Mouse (Mus musculus): ENCODE measurements at regions not wholly inside any gene's neighbourhood (a gene's known extent, or its start where the extent isn't known, plus 50 kb on each side); places are given as distances from the start of the nearest gene placed in this dataset.

GRCm38 (mm10) chr6:88984170-88984569 lies 82.1 kb downstream of the Tpra1 start:
- 74% methylated on average over 4 of the region's 4 CpGs for WGBS
- no peak for ATAC-seq (replicated peaks)
- no peak overlapping the region for H3K4me2 ChIP-seq (replicated peaks)
- H3K27ac ChIP-seq (replicated peaks): 0 out of 2 replicates have a peak overlapping the region, but pooled peaks have one; percentile 23
- H3K4me3 ChIP-seq: no peak overlapping the region
- no peak overlapping the region for H3K9ac ChIP-seq (replicated peaks)
- peaks cover 25% of the 10 kb centered on the region for H3K4me1 ChIP-seq
- H3K36me3 ChIP-seq: no peaks in the 10 kb centered on the region
- no peaks in the 10 kb centered on the region for H3K9me3 ChIP-seq
- no peaks in the 10 kb centered on the region; the same call in 1 of the 2 replicates for H3K27me3 ChIP-seq

GRCm38 (mm10) chr6:88984863-88985262 lies 82.8 kb downstream of the Tpra1 start:
- Histone ChIP-seq H3K27ac (replicated peaks) (no peak overlapping the region), H3K4me1 (peaks cover 23% of the 10 kb centered on the region), H3K9me3 (no peaks in the 10 kb centered on the region), H3K4me2 (replicated peaks) (no peak overlapping the region), H3K9ac (replicated peaks) (no peak overlapping the region), H3K36me3 (no peaks in the 10 kb centered on the region), H3K27me3 (no peaks in the 10 kb centered on the region; the same call in 1 of the 2 replicates), H3K4me3 (no peak overlapping the region)
- WGBS: 59% methylated on average over 4 of the region's 4 CpGs
- ATAC-seq (replicated peaks): no peak

GRCm38 (mm10) chr6:88988551-88988950 lies 86.5 kb downstream of the Tpra1 start:
- Histone ChIP-seq H3K36me3 (no peaks in the 10 kb centered on the region), H3K9me3 (no peaks in the 10 kb centered on the region), H3K9ac (replicated peaks) (no peak overlapping the region), H3K27me3 (no peaks in the 10 kb centered on the region; the same call in 1 of the 2 replicates), H3K4me1 (peaks cover 7% of the 10 kb centered on the region; the same call in 1 of the 2 replicates), H3K27ac (replicated peaks) (no peak overlapping the region), H3K4me2 (replicated peaks) (no peak overlapping the region), H3K4me3 (no peak overlapping the region)
- 90% methylated on average over 10 of the region's 10 CpGs for WGBS
- no peak for ATAC-seq (replicated peaks)

GRCm38 (mm10) chr6:88989617-88990299 lies 87.7 kb downstream of the Tpra1 start:
- 56% methylated on average over 6 of the region's 6 CpGs for WGBS
- H3K9ac ChIP-seq (replicated peaks): no peak overlapping the region
- no peak overlapping the region for H3K4me2 ChIP-seq (replicated peaks)
- no peaks in the 10 kb centered on the region for H3K36me3 ChIP-seq
- no peak overlapping the region for H3K4me3 ChIP-seq
- no peak overlapping the region for H3K27ac ChIP-seq (replicated peaks)
- no peaks in the 10 kb centered on the region for H3K4me1 ChIP-seq
- ATAC-seq (replicated peaks): no peak
- H3K27me3 ChIP-seq: no peaks in the 10 kb centered on the region; the same call in 1 of the 2 replicates
- no peaks in the 10 kb centered on the region for H3K9me3 ChIP-seq

- no peak overlapping the region for H3K9ac ChIP-seq (replicated peaks)
- H3K9me3 ChIP-seq: no peaks in the 10 kb centered on the region
- no peaks in the 10 kb centered on the region for H3K4me1 ChIP-seq
- no peak for ATAC-seq (replicated peaks)
- no peak overlapping the region for H3K4me3 ChIP-seq
- H3K4me2 ChIP-seq (replicated peaks): no peak overlapping the region
- WGBS: 32% methylated on average over 1 of the region's 1 CpGs
- no peak overlapping the region for H3K27ac ChIP-seq (replicated peaks)
- no peaks in the 10 kb centered on the region for H3K27me3 ChIP-seq
- no peaks in the 10 kb centered on the region for H3K36me3 ChIP-seq
Measured at GRCm38 (mm10) chr6:88990300-88990685, 88.2 kb downstream of the Tpra1 start.

- Histone ChIP-seq H3K4me3 (no peak overlapping the region), H3K9ac (replicated peaks) (no peak overlapping the region), H3K27me3 (0 out of 2 replicates have a peak, but pooled peaks cover 2% of the 10 kb centered on the region), H3K36me3 (no peaks in the 10 kb centered on the region), H3K9me3 (no peaks in the 10 kb centered on the region), H3K4me1 (no peaks in the 10 kb centered on the region), H3K27ac (replicated peaks) (no peak overlapping the region), H3K4me2 (replicated peaks) (no peak overlapping the region)
- ATAC-seq (replicated peaks): no peak
- WGBS: 86% methylated on average over 3 of the region's 3 CpGs
Measured at GRCm38 (mm10) chr6:88995077-88995476, 93.0 kb downstream of the Tpra1 start.

GRCm38 (mm10) chr6:88998927-88999722 lies 97.1 kb downstream of the Tpra1 start:
- Histone ChIP-seq H3K4me2 (replicated peaks) (no peak overlapping the region), H3K27ac (replicated peaks) (no peak overlapping the region), H3K4me1 (peaks cover 6% of the 10 kb centered on the region; the same call in 1 of the 2 replicates), H3K9ac (replicated peaks) (no peak overlapping the region), H3K9me3 (no peaks in the 10 kb centered on the region), H3K4me3 (no peak overlapping the region), H3K27me3 (peaks cover 5% of the 10 kb centered on the region; the same call in 1 of the 2 replicates), H3K36me3 (no peaks in the 10 kb centered on the region)
- 90% methylated on average over 3 of the region's 3 CpGs for WGBS
- no peak for ATAC-seq (replicated peaks)

- Histone ChIP-seq H3K4me2 (replicated peaks) (no peak overlapping the region), H3K27me3 (peaks cover 5% of the 10 kb centered on the region; the same call in 1 of the 2 replicates), H3K9me3 (no peaks in the 10 kb centered on the region), H3K27ac (replicated peaks) (no peak overlapping the region), H3K4me3 (no peak overlapping the region), H3K9ac (replicated peaks) (no peak overlapping the region), H3K36me3 (no peaks in the 10 kb centered on the region), H3K4me1 (peaks cover 6% of the 10 kb centered on the region; the same call in 1 of the 2 replicates)
- ATAC-seq (replicated peaks): no peak
- 20% methylated on average over 14 of the region's 14 CpGs for WGBS
Measured at GRCm38 (mm10) chr6:89000359-89000758, 98.3 kb downstream of the Tpra1 start.

GRCm38 (mm10) chr6:89003197-89003923 lies 101.3 kb downstream of the Tpra1 start:
- H3K9me3 ChIP-seq: no peaks in the 10 kb centered on the region
- no peak overlapping the region for H3K4me3 ChIP-seq
- no peaks in the 10 kb centered on the region for H3K36me3 ChIP-seq
- H3K9ac ChIP-seq (replicated peaks): no peak overlapping the region
- peaks cover 18% of the 10 kb centered on the region for H3K4me1 ChIP-seq
- peak; percentile 58; the same call in 1 of the 2 replicates for ATAC-seq (replicated peaks)
- WGBS: 35% methylated on average over 6 of the region's 6 CpGs
- H3K4me2 ChIP-seq (replicated peaks): no peak overlapping the region
- no peak overlapping the region for H3K27ac ChIP-seq (replicated peaks)
- H3K27me3 ChIP-seq: peaks cover 10% of the 10 kb centered on the region; the same call in 1 of the 2 replicates

GRCm38 (mm10) chr6:89005094-89005493 lies 103.0 kb downstream of the Tpra1 start:
- Histone ChIP-seq H3K4me1 (peaks cover 28% of the 10 kb centered on the region), H3K4me2 (replicated peaks) (no peak overlapping the region), H3K27ac (replicated peaks) (no peak overlapping the region), H3K4me3 (no peak overlapping the region), H3K9me3 (no peaks in the 10 kb centered on the region), H3K27me3 (peaks cover 20% of the 10 kb centered on the region; the same call in 1 of the 2 replicates), H3K9ac (replicated peaks) (no peak overlapping the region), H3K36me3 (no peaks in the 10 kb centered on the region)
- no peak for ATAC-seq (replicated peaks)
- 42% methylated on average over 4 of the region's 4 CpGs for WGBS

GRCm38 (mm10) chr6:89006997-89007396 lies 104.9 kb downstream of the Tpra1 start:
- Histone ChIP-seq H3K4me1 (peaks cover 25% of the 10 kb centered on the region), H3K4me2 (replicated peaks) (peak overlapping the region; percentile 21; the same call in 1 of the 2 replicates), H3K4me3 (no peak overlapping the region), H3K36me3 (no peaks in the 10 kb centered on the region), H3K9ac (replicated peaks) (no peak overlapping the region), H3K9me3 (no peaks in the 10 kb centered on the region), H3K27me3 (peaks cover 26% of the 10 kb centered on the region; the same call in 1 of the 2 replicates), H3K27ac (replicated peaks) (peak overlapping the region; percentile 65)
- no peak for ATAC-seq (replicated peaks)
- WGBS: 21% methylated on average over 17 of the region's 17 CpGs

- H3K4me2 ChIP-seq (replicated peaks): no peak overlapping the region
- WGBS: 71% methylated on average over 2 of the region's 2 CpGs
- H3K27me3 ChIP-seq: peaks cover 26% of the 10 kb centered on the region; the same call in 1 of the 2 replicates
- peaks cover 25% of the 10 kb centered on the region for H3K4me1 ChIP-seq
- no peaks in the 10 kb centered on the region for H3K9me3 ChIP-seq
- H3K9ac ChIP-seq (replicated peaks): no peak overlapping the region
- no peak overlapping the region for H3K4me3 ChIP-seq
- H3K36me3 ChIP-seq: no peaks in the 10 kb centered on the region
- ATAC-seq (replicated peaks): no peak
- H3K27ac ChIP-seq (replicated peaks): no peak overlapping the region
Measured at GRCm38 (mm10) chr6:89007516-89007915, 105.5 kb downstream of the Tpra1 start.
